Mouse (Mus musculus) spleen, adult 18-20 months (tissue): ENCODE measurements at regions not wholly inside any gene's neighbourhood (a gene's known extent, or its start where the extent isn't known, plus 50 kb on each side); places are given as distances from the start of the nearest gene placed in this dataset.
A peak's percentile ranks its signal among the peaks of the same experiment; 100 is the strongest.

Source experiments
- DNase-seq, 2 experiments: peaks; one replicate each; pipeline ENCODE4 v3.0.0; 2022; ENCODE audit warnings: mixed read lengths in 2 of 2

DNA sequence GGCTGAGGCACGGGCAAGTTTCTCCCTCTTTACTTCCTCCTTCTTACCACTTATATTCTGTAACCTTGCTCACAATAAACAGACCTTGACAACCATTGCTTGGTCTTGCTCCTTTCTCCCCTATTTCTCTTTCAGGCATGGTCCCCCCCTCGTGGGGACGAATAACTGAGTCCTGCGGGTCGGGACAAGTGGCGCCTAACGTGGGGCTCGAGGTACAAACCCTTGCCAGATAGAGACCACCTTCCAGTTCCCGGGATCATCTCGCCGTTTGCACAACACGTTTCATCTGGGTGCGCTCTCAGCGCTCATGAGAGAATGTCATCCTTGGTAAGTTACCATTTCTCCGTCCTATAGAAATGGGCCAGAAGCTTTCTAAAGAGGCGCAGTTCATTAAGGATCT is 79.6 kb upstream of the Foxn3 start:
- DNase-seq: peak in 1 of 2 experiments; percentile 26

- peak in 1 of 2 experiments; percentile 23 for DNase-seq
Observed at GRCm38 (mm10) chr12:99642131-99642895, 78.9 kb upstream of the Foxn3 start.

- peak; percentile 52 to 57 for DNase-seq
Observed at GRCm38 (mm10) chr12:99641278-99641677, 77.9 kb upstream of the Foxn3 start.

- peak; percentile 52 to 55 for DNase-seq
Observed at GRCm38 (mm10) chr12:99640214-99641151, 77.1 kb upstream of the Foxn3 start.

GRCm38 (mm10) chr12:99639847-99640213 is 76.4 kb upstream of the Foxn3 start:
- peak; percentile 25 to 37 for DNase-seq

DNA sequence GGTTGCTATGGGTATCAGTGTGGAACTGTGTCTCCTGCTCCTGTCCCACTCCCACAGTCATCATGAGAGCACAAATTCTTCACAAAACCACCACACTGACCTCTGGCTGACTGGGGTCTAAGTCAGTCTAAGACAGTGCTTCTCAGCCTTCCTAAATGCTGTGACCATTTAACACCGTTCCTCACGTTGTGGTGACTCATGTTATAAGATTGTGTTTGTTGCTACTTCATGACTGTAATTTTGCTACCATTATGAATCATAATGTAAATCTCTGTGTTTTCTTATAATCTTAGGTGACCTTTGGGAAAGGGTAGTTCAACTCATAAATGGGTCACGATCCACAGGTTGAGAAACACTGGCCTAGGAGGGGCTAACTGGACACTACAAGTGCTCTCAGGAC is 75.7 kb upstream of the Foxn3 start:
- no peak for DNase-seq

- DNase-seq: no peak
Observed at GRCm38 (mm10) chr12:99637986-99638385, 74.6 kb upstream of the Foxn3 start.

DNA sequence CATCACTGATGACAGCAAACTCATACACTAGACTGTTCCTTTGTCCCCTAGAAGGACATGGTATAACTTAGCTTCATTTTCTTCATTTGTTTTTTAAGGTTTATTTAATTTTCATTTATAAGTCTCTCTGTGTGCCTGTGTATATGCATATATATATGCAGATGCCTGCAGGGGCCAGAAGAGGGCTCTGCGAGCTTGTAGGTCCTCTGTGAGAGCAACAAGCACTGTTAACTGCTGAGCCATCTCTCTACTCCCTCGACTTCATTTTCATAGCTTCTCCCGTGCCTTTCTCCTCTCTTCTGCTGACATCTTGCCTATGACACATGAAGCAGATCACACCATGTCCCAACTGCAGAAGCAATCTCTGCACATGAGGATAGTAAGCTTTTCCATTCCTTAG is 72.9 kb upstream of the Foxn3 start:
- no peak for DNase-seq

DNA sequence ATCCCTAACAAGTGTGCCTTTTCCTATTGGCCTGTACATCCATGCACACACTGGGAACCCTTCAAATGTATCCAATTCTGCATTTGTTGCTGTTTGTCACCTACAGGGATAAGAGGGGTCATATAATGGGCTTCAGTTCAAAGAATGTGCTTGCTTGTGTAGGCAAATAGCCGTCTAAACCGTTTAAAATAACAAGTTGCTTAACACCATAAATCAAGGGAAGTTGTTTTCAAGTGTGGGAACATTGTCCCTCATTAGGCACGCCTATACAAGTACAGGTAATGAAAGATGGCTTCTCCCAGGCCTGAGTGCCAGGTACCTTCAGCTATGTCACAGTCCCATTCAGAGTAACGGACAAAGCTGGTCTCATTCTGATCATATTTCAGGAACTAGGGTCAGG is 72.0 kb upstream of the Foxn3 start:
- no peak for DNase-seq

- DNase-seq: no peak
Observed at GRCm38 (mm10) chr12:99634726-99635125, 71.3 kb upstream of the Foxn3 start.

DNA sequence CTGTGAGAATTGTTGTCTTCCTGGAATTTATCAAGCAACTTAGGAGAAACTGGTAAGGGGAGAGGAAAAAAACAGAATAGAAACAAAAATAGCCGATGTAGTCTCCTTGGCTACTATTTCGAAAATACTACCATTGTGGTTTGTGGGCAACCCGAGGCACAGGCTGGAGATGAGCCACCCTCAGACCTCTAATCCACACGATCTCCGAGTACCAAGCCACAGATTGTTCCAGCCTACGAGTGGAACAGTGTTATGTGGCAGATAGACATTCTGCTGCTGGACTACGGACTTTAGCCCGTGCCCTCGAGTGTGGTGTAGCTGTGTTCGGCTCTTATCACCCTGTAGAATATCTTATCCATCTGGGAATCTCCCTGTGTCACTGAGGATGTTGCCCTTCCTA is 70.3 kb upstream of the Foxn3 start:
- no peak for DNase-seq

DNA sequence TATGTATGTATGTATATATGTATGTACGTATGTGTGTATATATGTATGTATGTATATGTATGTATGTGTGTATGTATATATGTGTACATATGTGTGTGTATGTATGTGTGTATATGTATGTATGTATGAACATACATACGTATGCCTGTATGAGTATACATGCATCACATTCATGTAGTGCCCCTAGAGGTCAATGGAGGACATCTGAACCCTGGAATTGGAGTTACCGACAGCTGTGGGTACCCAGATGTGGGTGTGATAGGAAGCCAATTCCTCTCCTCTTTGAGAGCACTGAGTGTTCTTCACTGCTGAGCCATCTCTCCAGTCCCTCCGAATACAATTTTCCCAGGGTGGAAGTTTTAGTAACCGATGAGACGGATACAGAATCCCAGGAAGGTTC is 69.6 kb upstream of the Foxn3 start:
- no peak for DNase-seq

DNA sequence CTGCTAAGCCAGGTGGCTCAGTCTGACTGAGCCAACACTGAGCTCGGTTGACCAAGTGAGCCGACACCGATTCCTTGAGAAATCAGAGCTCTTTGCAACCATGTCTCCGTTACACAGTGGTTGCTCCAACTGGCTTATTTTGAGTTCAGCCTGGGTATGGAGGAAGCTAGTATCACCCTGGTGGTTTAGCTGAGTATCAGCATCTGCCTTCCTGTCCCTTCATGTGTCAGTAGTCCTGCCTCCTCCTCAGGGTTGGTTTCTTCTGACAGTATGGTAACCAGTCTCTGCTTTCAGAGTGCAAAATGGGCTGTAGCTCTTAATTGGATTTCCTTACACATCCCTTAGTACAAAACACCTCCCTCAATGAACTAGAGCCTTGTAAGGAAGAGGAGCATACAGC is 66.2 kb upstream of the Foxn3 start:
- no peak for DNase-seq

DNA sequence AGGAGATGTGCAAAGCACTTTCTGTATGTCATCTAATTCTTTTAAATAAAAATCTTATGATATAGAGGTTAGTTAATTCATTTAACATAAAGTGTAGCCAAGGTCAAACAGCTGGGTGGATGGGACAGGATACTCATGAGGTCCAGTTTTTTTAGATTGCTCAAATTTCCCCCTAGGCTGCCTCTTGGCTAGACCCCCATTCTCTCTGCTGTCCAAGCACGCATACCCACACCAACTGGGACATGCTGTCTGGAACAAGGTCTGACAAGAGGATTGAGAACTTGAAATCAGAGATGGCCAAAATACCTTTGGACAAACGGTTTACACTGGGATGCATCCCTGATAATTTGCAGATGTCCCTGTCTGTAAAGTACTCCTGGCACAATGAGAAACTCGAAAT is 65.0 kb upstream of the Foxn3 start:
- DNase-seq: no peak

- peak; percentile 94 to 95 for DNase-seq
Observed at GRCm38 (mm10) chr12:99627898-99628231, 64.5 kb upstream of the Foxn3 start.

GRCm38 (mm10) chr12:99627201-99627897 is 64.0 kb upstream of the Foxn3 start:
- no peak for DNase-seq

DNA sequence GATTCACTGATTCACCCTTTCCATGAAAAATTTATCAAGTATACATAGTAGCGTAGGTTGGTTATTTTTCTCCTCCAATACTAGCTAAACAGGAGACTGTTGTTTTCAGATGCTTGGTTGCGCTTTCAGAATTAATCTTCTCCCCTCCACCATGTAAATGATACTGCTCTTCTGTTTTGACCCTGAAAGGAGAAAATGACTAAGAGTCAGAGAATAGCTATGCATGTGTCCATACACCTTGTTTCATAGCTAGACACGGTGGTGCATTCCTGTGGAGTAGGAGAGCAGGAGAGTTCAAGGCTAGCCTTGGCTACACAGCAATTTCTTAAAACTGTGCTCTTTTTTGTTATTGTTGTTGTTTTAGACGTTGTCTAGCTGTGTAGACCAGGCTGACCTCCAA is 62.8 kb upstream of the Foxn3 start:
- DNase-seq: no peak

GRCm38 (mm10) chr12:99625094-99625493 is 61.7 kb upstream of the Foxn3 start:
- DNase-seq: no peak

DNA sequence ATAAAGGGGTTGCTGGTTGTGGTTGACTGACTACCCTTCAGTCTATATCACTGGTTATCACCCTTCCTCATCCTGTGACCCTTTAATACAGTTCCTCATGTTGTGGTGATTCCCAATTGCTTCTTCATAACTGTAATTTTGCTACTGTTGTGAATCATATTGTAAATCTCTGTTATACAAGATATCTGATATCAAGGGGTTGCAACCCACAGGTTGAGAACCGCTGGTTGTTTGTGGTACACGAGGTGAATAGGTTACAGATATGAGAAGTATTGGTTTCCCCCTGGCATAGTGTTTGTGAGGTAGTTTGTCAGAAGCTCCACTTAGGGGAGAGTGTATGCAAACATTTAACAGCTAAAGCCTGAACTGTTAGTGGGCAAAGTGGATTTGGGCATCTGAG is 58.9 kb upstream of the Foxn3 start:
- no peak for DNase-seq

DNA sequence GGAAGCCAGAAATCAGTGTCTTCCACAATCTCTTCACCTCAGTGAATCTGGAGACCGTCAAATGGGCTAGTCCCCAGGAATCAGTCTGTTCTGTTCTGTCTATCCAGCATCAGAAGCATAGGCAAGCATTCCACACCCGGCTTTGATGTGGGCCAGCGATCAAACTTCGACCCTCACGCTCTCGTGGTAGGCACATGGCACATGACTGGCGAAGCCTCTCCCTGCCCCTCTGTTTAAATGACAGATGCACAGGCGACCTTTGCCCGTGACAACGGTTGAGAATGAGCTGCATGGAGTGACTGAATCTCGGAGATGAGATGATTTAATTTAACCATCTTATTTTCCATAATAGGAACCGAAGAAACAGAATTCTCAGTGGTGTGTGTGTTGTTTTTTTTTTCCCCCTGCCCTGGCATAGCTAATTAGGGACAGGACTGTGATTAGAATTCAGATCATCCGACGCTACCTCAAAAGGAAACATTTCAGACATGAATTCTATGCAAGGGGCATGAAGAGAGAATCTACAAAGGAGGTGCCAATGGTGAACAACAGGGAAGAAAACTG is 53.9 kb upstream of the Foxn3 start:
- DNase-seq: no peak

DNA sequence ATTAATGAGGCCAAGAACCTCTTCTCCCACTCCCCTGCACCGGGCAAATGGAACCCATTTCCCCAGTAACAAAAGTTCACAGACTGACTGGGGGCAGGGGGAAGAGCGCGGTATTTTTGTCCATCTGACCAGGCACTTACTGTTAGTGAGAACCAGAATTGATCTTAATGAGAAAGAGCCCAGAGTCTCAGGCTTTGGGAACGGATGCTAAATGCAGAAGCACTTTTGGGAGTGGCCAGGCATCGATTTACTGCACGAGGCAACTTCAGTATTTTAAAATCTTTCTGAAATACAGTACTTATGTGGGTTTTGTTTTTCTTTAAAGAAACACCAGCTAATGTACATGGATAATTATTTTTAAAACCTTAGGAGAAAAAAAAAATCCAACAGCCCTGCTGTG is 51.0 kb upstream of the Foxn3 start:
- DNase-seq: no peak
